Mouse (Mus musculus) heart, postnatal 4 days (tissue): ENCODE data around the gene Rbp3. TPM values are rescaled to one million over a fixed set of nuclear protein-coding genes. Genes with fewer than 3 reads are reported as not detected.

Experiments used
- DNase-seq: peaks from one replicate; pipeline ENCODE4 v3.0.0; 2021
- total RNA-seq, 2 experiments: library from RNA; stranded (reverse); gene quantifications; 2 replicates each; pipeline ENCODE4 v1.2.3; 2021

Gene Rbp3
- total RNA-seq, 2 experiments from 2014 or later: not detected

- DNase-seq: no peak
Measured at GRCm38 (mm10) chr14:33974752-33975151, 20.9 kb downstream of the Rbp3 start.

GRCm38 (mm10) chr14:33977748-33978147 is 23.9 kb downstream of the Rbp3 start:
- DNase-seq: no peak

DNA sequence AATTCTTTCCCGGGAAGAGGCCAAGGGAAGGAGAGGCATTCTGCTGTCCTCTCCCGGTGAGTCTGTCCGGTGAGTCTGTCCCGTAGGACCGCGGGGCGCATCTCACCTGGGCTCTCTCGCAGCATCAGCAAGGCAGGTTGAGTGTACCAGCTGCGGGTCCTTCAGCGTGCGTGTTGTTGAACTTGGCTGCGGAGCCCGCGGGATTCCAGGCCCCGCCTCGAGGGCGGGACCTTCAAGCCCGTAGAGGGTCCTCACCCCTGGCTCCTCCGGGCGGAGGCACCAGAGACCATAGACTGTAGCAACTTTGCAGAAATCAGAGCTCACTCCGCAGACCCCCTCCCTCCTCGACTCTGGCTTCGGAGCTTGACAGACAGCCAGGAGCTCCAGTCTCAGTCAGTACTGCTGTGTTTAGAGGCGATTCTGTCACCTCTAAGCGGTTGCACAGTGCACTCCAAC is 24.8 kb downstream of the Rbp3 start, which contains the start of gene Zfp488:
Gene Zfp488 (minus strand): TSS at position 161 of the 456 bp plus-strand sequence.
- DNase-seq: no peak

DNA sequence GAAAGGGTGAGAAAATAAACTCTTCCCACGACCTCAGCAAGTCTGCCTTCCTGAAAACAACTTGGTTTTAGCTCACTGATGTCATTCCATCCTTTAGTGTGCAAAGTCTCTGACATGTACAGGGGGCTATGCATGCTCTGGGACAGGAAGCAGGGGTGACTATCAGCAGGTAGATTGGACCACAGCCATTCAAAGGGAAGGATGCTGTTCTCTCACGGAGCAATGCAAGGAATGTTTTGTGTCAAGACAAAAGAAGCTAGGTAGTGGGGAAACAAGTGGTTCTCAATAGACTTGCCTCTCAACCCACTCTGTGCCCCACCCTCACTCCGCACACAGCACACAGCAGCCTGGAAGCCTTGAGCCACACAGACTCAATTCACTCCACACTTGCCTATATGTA is 35.4 kb downstream of the Rbp3 start:
- no peak for DNase-seq

GRCm38 (mm10) chr14:33991971-33992370 is 38.2 kb downstream of the Rbp3 start:
- no peak for DNase-seq

DNA sequence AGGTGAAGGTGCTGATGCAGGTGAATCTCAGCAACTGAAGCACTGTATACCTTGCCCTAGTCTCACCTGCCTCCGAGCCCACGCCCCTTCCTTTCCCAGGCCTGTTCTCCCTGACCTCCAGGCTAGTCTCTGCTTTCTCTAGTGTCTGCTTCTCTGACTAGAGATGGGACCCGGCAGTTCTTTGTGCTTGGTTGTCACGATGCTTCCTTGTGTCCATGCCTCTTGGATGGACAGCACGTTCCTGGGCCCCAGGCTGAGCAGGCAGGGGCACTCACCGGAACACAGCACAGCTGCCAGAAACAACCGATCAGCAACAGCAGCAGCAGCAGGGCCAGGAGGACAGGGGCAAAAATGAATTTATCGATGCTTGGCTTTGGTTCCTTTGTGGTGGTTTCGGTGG is 39.2 kb downstream of the Rbp3 start:
- DNase-seq: no peak

DNA sequence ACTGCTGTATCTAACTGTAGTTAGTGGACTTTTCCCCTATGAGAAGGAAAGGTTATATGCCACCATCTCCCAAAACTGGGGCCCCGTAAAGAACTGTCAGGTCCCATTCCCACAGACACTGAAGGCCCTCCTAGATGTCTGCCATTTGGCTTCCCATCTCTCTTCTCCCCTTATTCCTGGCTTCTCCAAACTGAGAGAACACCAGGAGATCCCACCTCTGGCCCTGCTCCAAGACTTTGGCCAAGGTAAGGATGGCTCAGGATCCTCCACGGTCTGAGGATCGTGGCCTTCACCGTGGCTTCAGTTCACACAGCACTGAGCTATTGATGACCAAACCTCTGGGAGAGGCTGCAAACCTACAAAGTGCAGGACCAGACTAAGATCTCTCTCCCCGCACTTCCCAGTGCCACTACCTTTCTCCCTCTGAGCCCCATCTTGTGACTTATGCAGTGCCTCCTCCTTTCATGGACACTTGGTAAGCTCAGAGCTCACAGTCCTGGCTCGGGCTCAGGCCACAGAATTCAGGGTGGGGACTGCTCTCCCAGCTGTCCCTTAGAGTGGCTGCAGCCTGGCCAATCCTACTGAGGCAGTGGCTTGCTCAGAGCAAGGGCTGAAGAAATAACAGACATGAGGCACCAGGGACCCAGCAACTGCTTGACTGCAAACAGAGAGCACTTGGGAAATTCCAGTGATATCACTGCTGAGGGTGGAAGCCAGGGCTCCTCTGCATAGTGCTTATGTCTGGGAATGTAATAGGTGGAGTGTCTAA is 39.9 kb downstream of the Rbp3 start:
- no peak for DNase-seq

GRCm38 (mm10) chr14:33997427-33997826 is 43.6 kb downstream of the Rbp3 start:
- DNase-seq: no peak

- DNase-seq: no peak
Measured at GRCm38 (mm10) chr14:34000076-34000475, 46.3 kb downstream of the Rbp3 start.

- no peak for DNase-seq
Measured at GRCm38 (mm10) chr14:34001445-34001844, 47.6 kb downstream of the Rbp3 start.

- no peak for DNase-seq
Measured at GRCm38 (mm10) chr14:34002358-34002757, 48.6 kb downstream of the Rbp3 start.

Other genes starting within 250 kb of the Rbp3 start
- 1 to 10 TPM; 1.7 to 1.9 TPM for gene Gdf10, start 30.4 kb upstream of the Rbp3 start, total RNA-seq
- under 1 TPM; 0.17 to 0.32 TPM for gene Gdf2, start 13.0 kb upstream of the Rbp3 start, total RNA-seq
- gene Zfp488, start 24.8 kb downstream of the Rbp3 start, total RNA-seq: not detected
- gene Gm30083, start 61.2 kb downstream of the Rbp3 start, total RNA-seq: not detected
- under 1 TPM in 1 of 2 experiments, not detected in 1; 0.14 TPM for gene Gm5460, start 62.8 kb downstream of the Rbp3 start, total RNA-seq
- not detected for gene Antxrl, start 98.7 kb downstream of the Rbp3 start, total RNA-seq
- 1 to 10 TPM; 2.1 to 3.3 TPM for gene Anxa8, start 132.0 kb downstream of the Rbp3 start, total RNA-seq
- not detected for gene A630023A22Rik, start 148.8 kb downstream of the Rbp3 start, total RNA-seq
- gene Npy4r, start 198.5 kb downstream of the Rbp3 start, total RNA-seq: not detected
- under 1 TPM; 0.25 to 0.29 TPM for gene Gprin2, start 247.7 kb downstream of the Rbp3 start, total RNA-seq